Mouse (Mus musculus): ENCODE measurements at regions not wholly inside any gene's neighbourhood (a gene's known extent, or its start where the extent isn't known, plus 50 kb on each side); places are given as distances from the start of the nearest gene placed in this dataset.

GRCm38 (mm10) chr3:137151431-137151830 is 189.4 kb upstream of the Emcn start:
- TF ChIP-seq CTCF (conservative IDR thresholded peaks at IDR 0.05; ENCODE audit: insufficient read depth, insufficient read length, low read depth, low read length) = no peak
- no peak for TF ChIP-seq POLR2A (IDR thresholded peaks at IDR 0.05; ENCODE audit: low read depth, low read length)

All from kidney, adult 2 months (tissue).